Mouse (Mus musculus) intestine, postnatal 0 days (tissue): ENCODE measurements around the gene Fgfr2. TPM values are rescaled to one million over a fixed set of nuclear protein-coding genes. Genes with fewer than 3 reads are reported as not detected.

Source experiments
- ATAC-seq: fragments of 200-750 bp; cut with Nextera tagmentation; 2 replicates; pipeline ENCODE4 v1.8.0; 2017; ENCODE audit warnings: mild to moderate bottlenecking, moderate TSS enrichment, moderate library complexity
- H3K27ac ChIP-seq: fragments of 300-500 bp; sonication (generic); 2 replicates; pipeline ENCODE4 v1.5.1; 2014; ENCODE audit warnings: mild to moderate bottlenecking, low read depth, low read length, moderate library complexity
- H3K27me3 ChIP-seq: fragments of 300-500 bp; sonication (generic); replicated peaks from 2 replicates; pipeline ENCODE4 v1.6.1; 2014; ENCODE audit warnings: low read length, mixed read lengths; ENCODE audit not compliant: control insufficient read depth, insufficient read depth
- H3K36me3 ChIP-seq: fragments of 300-500 bp; sonication (generic); 2 replicates; pipeline ENCODE4 v1.6.1; 2014; ENCODE audit warnings: mild to moderate bottlenecking, moderate library complexity; ENCODE audit not compliant: control insufficient read depth, insufficient read depth
- H3K4me1 ChIP-seq: fragments of 300-500 bp; sonication (generic); replicated peaks from 2 replicates; pipeline ENCODE4 v1.6.1; 2014; ENCODE audit warnings: antibody characterized with exemption, low read length, mixed read lengths; ENCODE audit not compliant: control insufficient read depth, insufficient read depth
- H3K4me2 ChIP-seq: fragments of 300-500 bp; sonication (generic); replicated peaks from 2 replicates; pipeline ENCODE4 v1.6.1; 2014; ENCODE audit warnings: low read depth, mild to moderate bottlenecking, moderate library complexity
- H3K4me3 ChIP-seq: fragments of 300-500 bp; sonication (generic); 2 replicates; pipeline ENCODE4 v1.5.1; 2014; ENCODE audit warnings: low read depth, low read length
- H3K9ac ChIP-seq: fragments of 300-500 bp; sonication (generic); 2 replicates; pipeline ENCODE4 v1.6.1; 2014; ENCODE audit warnings: mild to moderate bottlenecking, low read depth, low read length
- H3K9me3 ChIP-seq: fragments of 300-500 bp; sonication (generic); 2 replicates; pipeline ENCODE4 v1.6.1; 2016; ENCODE audit warnings: mixed run types; ENCODE audit not compliant: control insufficient read depth
- CTCF ChIP-seq: sonication (generic); IDR thresholded peaks from 2 replicates; pipeline ENCODE4 v1.5.1; 2016; ENCODE audit warnings: low read depth, mild to moderate bottlenecking, control low read depth, antibody characterized with exemption, moderate library complexity
- WGBS: fragments of 180-500 bp; shearing (Covaris S2); extraction: QIAGEN DNeasy Blood & Tissue Kit; methylation state at CpG from one replicate; pipeline ENCODE4 v1.1.7; 2014; 5-methylcytosine and 5-hydroxymethylcytosine counted together
- polyA plus RNA-seq: library from polyadenylated mRNA; unstranded; fragments of >200 nt; fragmentation: Nextera tagmentation; extraction: Ambion mirVana; gene quantifications from 2 replicates; pipeline ENCODE4 v1.2.1, GENCODE M21; 2015

Gene Fgfr2
- polyA plus RNA-seq, 1 experiment from 2014 or later, result 29.5 TPM

DNA sequence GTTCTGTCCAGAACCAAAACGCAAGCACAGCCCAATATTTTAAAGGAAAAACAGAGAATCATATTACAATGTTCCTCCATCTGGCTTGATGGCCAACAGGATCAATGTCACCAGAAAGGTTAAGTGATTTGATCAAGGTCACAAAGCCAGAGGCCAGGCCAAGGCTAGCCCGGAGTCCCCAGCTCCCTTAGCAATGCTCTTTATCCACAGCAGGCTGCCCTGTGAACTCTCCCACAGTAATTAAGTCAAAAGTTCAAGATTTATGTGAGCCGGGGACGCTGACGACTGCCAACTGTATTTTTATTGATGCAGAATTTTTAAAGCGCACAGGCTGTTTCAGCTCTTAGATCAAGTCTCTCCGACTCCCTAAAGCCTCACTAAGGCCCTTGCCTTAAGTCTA, 2889.4 kb downstream of the Fgfr2 start:
- no peaks in the 10 kb centered on the region for H3K4me1 ChIP-seq
- 32% methylated on average over 7 of the region's 7 CpGs for WGBS
- no peaks in the 10 kb centered on the region for H3K27me3 ChIP-seq
- no peak for TF ChIP-seq CTCF
- no peak for ATAC-seq
- no peaks in the 10 kb centered on the region for H3K36me3 ChIP-seq
- H3K27ac ChIP-seq, result no peak overlapping the region
- no peaks in the 10 kb centered on the region for H3K9me3 ChIP-seq
- H3K9ac ChIP-seq, result no peak overlapping the region
- H3K4me2 ChIP-seq, result no peak overlapping the region
- no peak overlapping the region for H3K4me3 ChIP-seq

- no peak overlapping the region for H3K4me3 ChIP-seq
- no peak overlapping the region for H3K9ac ChIP-seq
- 74% methylated on average over 4 of the region's 4 CpGs for WGBS
- no peaks in the 10 kb centered on the region for H3K36me3 ChIP-seq
- no peak overlapping the region for H3K4me2 ChIP-seq
- H3K27ac ChIP-seq, result no peak overlapping the region
- no peaks in the 10 kb centered on the region for H3K27me3 ChIP-seq
- no peak for ATAC-seq
- no peaks in the 10 kb centered on the region for H3K9me3 ChIP-seq
- no peak for TF ChIP-seq CTCF
- H3K4me1 ChIP-seq, result no peaks in the 10 kb centered on the region
Measured at GRCm38 (mm10) chr7:130230034-130230433, 2893.1 kb downstream of the Fgfr2 start.

- no peak overlapping the region for H3K9ac ChIP-seq
- H3K27ac ChIP-seq, result no peak overlapping the region
- TF ChIP-seq CTCF, result no peak
- H3K9me3 ChIP-seq, result no peaks in the 10 kb centered on the region
- ATAC-seq, result no peak
- WGBS, result 79% methylated on average over 3 of the region's 3 CpGs
- H3K27me3 ChIP-seq, result no peaks in the 10 kb centered on the region
- peaks cover 5% of the 10 kb centered on the region; the same call in 1 of the 2 replicates for H3K4me1 ChIP-seq
- no peaks in the 10 kb centered on the region for H3K36me3 ChIP-seq
- H3K4me2 ChIP-seq, result no peak overlapping the region
- H3K4me3 ChIP-seq, result no peak overlapping the region
Measured at GRCm38 (mm10) chr7:130225227-130225626, 2897.9 kb downstream of the Fgfr2 start.

DNA sequence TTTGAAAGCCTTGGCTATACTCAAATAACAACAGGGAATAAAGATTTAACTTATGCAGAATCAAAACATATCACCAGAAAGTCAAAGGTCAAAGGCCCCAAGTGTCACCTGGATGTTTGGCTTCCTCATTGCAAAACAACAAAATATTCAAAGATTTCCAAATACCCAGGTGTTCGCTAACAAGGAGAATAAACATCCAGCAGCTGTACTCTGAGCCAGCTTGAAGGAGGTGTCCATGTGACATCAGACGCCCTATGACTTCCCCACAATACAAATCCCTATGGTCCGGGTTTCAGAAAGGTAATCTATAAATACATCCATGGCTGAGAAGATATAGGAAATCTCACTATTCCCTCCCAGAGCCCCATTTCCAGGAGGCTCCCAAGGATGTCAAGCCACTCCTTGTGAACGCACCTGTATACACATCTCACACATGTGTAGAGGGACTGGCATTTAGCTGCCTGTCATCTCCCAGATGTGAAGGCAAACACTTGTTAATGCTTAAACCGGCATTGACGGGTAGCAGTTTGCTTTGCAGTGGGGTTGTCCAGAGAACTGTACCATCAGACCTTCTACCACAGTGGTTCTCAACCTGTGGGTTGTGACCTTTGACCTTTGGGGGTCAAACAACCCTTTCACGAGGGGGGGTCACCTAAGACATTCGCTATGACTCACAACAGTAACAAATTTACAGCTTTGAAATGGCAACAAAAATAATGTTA, 2900.4 kb downstream of the Fgfr2 start:
- 0 out of 2 replicates have a peak, but pooled peaks have one; percentile 14 for ATAC-seq
- Histone ChIP-seq H3K9ac (no peak overlapping the region), H3K27ac (no peak overlapping the region), H3K36me3 (no peaks in the 10 kb centered on the region), H3K4me3 (no peak overlapping the region), H3K4me2 (no peak overlapping the region), H3K9me3 (no peaks in the 10 kb centered on the region), H3K27me3 (no peaks in the 10 kb centered on the region), H3K4me1 (peaks cover 5% of the 10 kb centered on the region; the same call in 1 of the 2 replicates)
- no peak for TF ChIP-seq CTCF
- WGBS, result 45% methylated on average over 8 of the region's 8 CpGs

- ATAC-seq, result no peak
- Histone ChIP-seq H3K4me2 (no peak overlapping the region), H3K9ac (no peak overlapping the region), H3K9me3 (no peaks in the 10 kb centered on the region), H3K4me1 (peaks cover 5% of the 10 kb centered on the region; the same call in 1 of the 2 replicates), H3K36me3 (no peaks in the 10 kb centered on the region), H3K4me3 (no peak overlapping the region), H3K27me3 (no peaks in the 10 kb centered on the region), H3K27ac (no peak overlapping the region)
- TF ChIP-seq CTCF, result no peak
- WGBS, result 71% methylated on average over 17 of the region's 17 CpGs
Measured at GRCm38 (mm10) chr7:130221661-130222387, 2901.3 kb downstream of the Fgfr2 start.

DNA sequence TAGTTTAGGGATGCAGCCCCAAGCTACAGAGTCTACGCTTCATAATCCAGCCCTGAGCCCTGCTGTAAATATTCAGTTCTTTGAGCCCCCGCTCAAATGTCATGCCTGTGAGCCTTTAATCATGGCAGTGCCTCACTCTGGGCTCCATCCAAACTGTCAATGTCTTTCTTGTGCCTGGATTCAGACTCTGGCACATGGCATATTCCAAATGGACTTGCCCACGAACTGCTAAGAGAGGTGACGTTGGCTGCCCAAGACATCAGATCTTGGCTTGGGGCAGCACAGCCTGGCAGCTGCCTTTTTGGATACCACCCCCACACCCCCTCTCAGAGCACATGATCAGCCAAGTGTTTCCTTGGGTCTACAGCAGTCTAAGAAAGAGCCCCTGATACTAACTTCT, 2902.5 kb downstream of the Fgfr2 start:
- TF ChIP-seq CTCF, result no peak
- no peak for ATAC-seq
- Histone ChIP-seq H3K27ac (no peak overlapping the region), H3K36me3 (no peaks in the 10 kb centered on the region), H3K4me3 (no peak overlapping the region), H3K9ac (no peak overlapping the region), H3K4me2 (no peak overlapping the region), H3K9me3 (no peaks in the 10 kb centered on the region), H3K27me3 (no peaks in the 10 kb centered on the region), H3K4me1 (peaks cover 5% of the 10 kb centered on the region; the same call in 1 of the 2 replicates)
- WGBS, result 86% methylated on average over 4 of the region's 4 CpGs
